Mouse (Mus musculus): Measurements from ENCODE around the gene Gabrd. TPM values are rescaled to one million over a fixed set of nuclear protein-coding genes. Genes with fewer than 3 reads are reported as not detected.
"Not testable (repeated sequence)": the region's sequence is repeated elsewhere in the genome, so short reads cannot be mapped to it uniquely, and the experiment has no call there.

The Gabrd gene
- total and polyA plus RNA-seq, 3 experiments = 0.50 to 1.1 TPM; not detected in 1

- Histone ChIP-seq H3K9ac (ENCODE audit: control insufficient read depth, low read depth, low read length, poor library complexity, severe bottlenecking) (no peak overlapping the region), H3K27ac (ENCODE audit: control insufficient read depth, low read depth, low read length) (no peak overlapping the region), H3K79me2 (ENCODE audit: control insufficient read depth, insufficient read depth, low read length, poor library complexity) (peaks cover 2% of the 10 kb centered on the region; the same call in 1 of the 2 replicates), H3K27me3 (ENCODE audit: control insufficient read depth in 1 of 2, insufficient read depth in 2 of 2, low read length in 2 of 2) (no peaks in the 10 kb centered on the region), H3K9me3 (replicated peaks; ENCODE audit: insufficient read depth, low read length) (no peaks in the 10 kb centered on the region), H3K4me1 (ENCODE audit: control insufficient read depth in 1 of 2, insufficient read depth in 2 of 2, low read length in 2 of 2) (peaks cover 0 to 14% of the 10 kb centered on the region in 2 experiments; a peak in 2 of 4 replicates), H3K36me3 (ENCODE audit: control insufficient read depth in 1 of 2, insufficient read depth in 2 of 2, low read length in 2 of 2) (peaks cover 0 to 5% of the 10 kb centered on the region in 2 experiments; a peak in 1 of 4 replicates), H3K4me3 (ENCODE audit: control insufficient read depth in 1 of 2, insufficient read depth in 1 of 2, low read depth in 2 of 2, low read length in 2 of 2) (no peak overlapping the region)
- DNase-seq (ENCODE audit: low read depth, low spot score) = no peak
- no peak for TF ChIP-seq SIN3A (IDR thresholded peaks at IDR 0.05; ENCODE audit: low read length)
- no peak for TF ChIP-seq ETS1 (IDR thresholded peaks at IDR 0.05; ENCODE audit: low read depth, low read length)
- TF ChIP-seq EP300 (IDR thresholded peaks at IDR 0.05; ENCODE audit: low read depth in 1 of 2, low read length in 2 of 2) = no peak
- no peak for TF ChIP-seq NELFE (IDR thresholded peaks at IDR 0.05; ENCODE audit: low read depth, low read length)
- no peak for TF ChIP-seq POLR2AphosphoS5 (IDR thresholded peaks at IDR 0.05; ENCODE audit: borderline replicate concordance, low read depth, low read length)
- TF ChIP-seq CHD2 (IDR thresholded peaks at IDR 0.05; ENCODE audit: low read length) = no peak
- TF ChIP-seq UBTF (IDR thresholded peaks at IDR 0.05; ENCODE audit: borderline replicate concordance, insufficient read depth, low read depth, low read length) = no peak
- TF ChIP-seq POLR2AphosphoS2 (IDR thresholded peaks at IDR 0.05; ENCODE audit: low read length) = no peak
- TF ChIP-seq MYC (IDR thresholded peaks at IDR 0.05; ENCODE audit: low read depth, low read length) = no peak
Measured at GRCm38 (mm10) chr4:155423988-155424387, 26.1 kb upstream of the Gabrd start.

- TF ChIP-seq CHD1 (IDR thresholded peaks at IDR 0.05; ENCODE audit: low read depth, low read length) = 0 out of 2 replicates have a peak, but pooled peaks have one; percentile 64
- peak; percentile 19; the same call in 1 of the 2 replicates for TF ChIP-seq NELFE (IDR thresholded peaks at IDR 0.05; ENCODE audit: low read depth, low read length)
- peak; percentile 34; the same call in 1 of the 2 replicates for TF ChIP-seq GATA1 (IDR thresholded peaks at IDR 0.05; ENCODE audit: low read depth, low read length)
- TF ChIP-seq NRF1 (IDR thresholded peaks at IDR 0.05; ENCODE audit: insufficient read depth, low read depth, low read length, poor library complexity, severe bottlenecking) = peak; percentile 32; the same call in 1 of the 2 replicates
- TF ChIP-seq HCFC1 (IDR thresholded peaks at IDR 0.05; ENCODE audit: low read depth, low read length) = peak; percentile 71
- TF ChIP-seq ETS1 (IDR thresholded peaks at IDR 0.05; ENCODE audit: low read depth, low read length) = peak; percentile 65
- TF ChIP-seq SIN3A (IDR thresholded peaks at IDR 0.05; ENCODE audit: low read length) = peak; percentile 88
- TF ChIP-seq EP300 (IDR thresholded peaks at IDR 0.05; ENCODE audit: low read depth in 1 of 2, low read length in 2 of 2) = 0 out of 4 replicates have a peak, but pooled peaks of 1 of the 2 experiments have one; percentile 14
- peak in 1 of 2 experiments; percentile 31; a peak in 1 of 4 replicates for TF ChIP-seq POLR2A (IDR thresholded peaks at IDR 0.05; ENCODE audit: control insufficient read depth in 1 of 2, insufficient read depth in 1 of 2, low read depth in 1 of 2, low read length in 2 of 2, poor library complexity in 1 of 2)
- peak; percentile 60; the same call in 1 of the 2 replicates for TF ChIP-seq MXI1 (IDR thresholded peaks at IDR 0.05; ENCODE audit: low read depth, low read length)
- TF ChIP-seq TCF12 (IDR thresholded peaks at IDR 0.05; ENCODE audit: low read depth, low read length) = 0 out of 2 replicates have a peak, but pooled peaks have one; percentile 28
- H3K27me3 ChIP-seq (ENCODE audit: control insufficient read depth in 1 of 2, insufficient read depth in 2 of 2, low read length in 2 of 2); H3K9me3 ChIP-seq (replicated peaks; ENCODE audit: insufficient read depth, low read length); H3K36me3 ChIP-seq (ENCODE audit: control insufficient read depth in 1 of 2, insufficient read depth in 2 of 2, low read length in 2 of 2); H3K79me2 ChIP-seq (ENCODE audit: control insufficient read depth, insufficient read depth, low read length, poor library complexity): not testable (repeated sequence)
- H3K27ac ChIP-seq (ENCODE audit: control insufficient read depth, low read depth, low read length) = peak overlapping the region; percentile 20
- peak overlapping the region; percentile 100 for H3K4me3 ChIP-seq (ENCODE audit: control insufficient read depth in 1 of 2, insufficient read depth in 1 of 2, low read depth in 2 of 2, low read length in 2 of 2)
- DNase-seq (ENCODE audit: low read depth, low spot score) = peak; percentile 74
- H3K9ac ChIP-seq (ENCODE audit: control insufficient read depth, low read depth, low read length, poor library complexity, severe bottlenecking) = peak overlapping the region; percentile 77
- peaks cover 0 to 18% of the 10 kb centered on the region in 2 experiments; a peak in 2 of 4 replicates for H3K4me1 ChIP-seq (ENCODE audit: control insufficient read depth in 1 of 2, insufficient read depth in 2 of 2, low read length in 2 of 2)
Measured at GRCm38 (mm10) chr4:155421412-155422370, 23.8 kb upstream of the Gabrd start.

Data from MEL (cell line).